Mouse (Mus musculus) heart, embryonic 11.5 days (tissue): ENCODE data around the gene Gm5426. TPM values are rescaled to one million over a fixed set of nuclear protein-coding genes. Genes with fewer than 3 reads are reported as not detected.
"Not testable (repeated sequence)": the region's sequence is repeated elsewhere in the genome, so short reads cannot be mapped to it uniquely, and the experiment has no call there.

Experiments
- ATAC-seq: fragments of 200-750 bp; cut with Nextera tagmentation; replicated peaks from 2 replicates; pipeline ENCODE4 v1.8.0; 2017; ENCODE audit warnings: moderate library complexity; ENCODE audit not compliant: insufficient number of reproducible peaks, low FRiP score, low TSS enrichment
- H3K27ac ChIP-seq: fragments of 300-500 bp; sonication (generic); 2 replicates; pipeline ENCODE4 v1.5.1; 2014; ENCODE audit warnings: mild to moderate bottlenecking, low read depth, low read length
- H3K27me3 ChIP-seq: fragments of 300-500 bp; sonication (generic); 2 replicates; pipeline ENCODE4 v1.6.1; 2014; ENCODE audit warnings: mild to moderate bottlenecking, low read length, mixed read lengths; ENCODE audit not compliant: control insufficient read depth, insufficient read depth
- H3K36me3 ChIP-seq: fragments of 300-500 bp; sonication (generic); 2 replicates; pipeline ENCODE4 v1.6.1; 2014; ENCODE audit warnings: mild to moderate bottlenecking, low read length, moderate library complexity, mixed read lengths; ENCODE audit not compliant: control insufficient read depth, insufficient read depth
- H3K4me1 ChIP-seq: fragments of 300-500 bp; sonication (generic); 2 replicates; pipeline ENCODE4 v1.6.1; 2014; ENCODE audit warnings: low read length; ENCODE audit not compliant: control insufficient read depth, insufficient read depth
- H3K4me2 ChIP-seq: fragments of 300-500 bp; sonication (generic); 2 replicates; pipeline ENCODE4 v1.6.1; 2014; ENCODE audit warnings: mild to moderate bottlenecking, moderate library complexity
- H3K4me3 ChIP-seq: fragments of 300-500 bp; sonication (generic); 2 replicates; pipeline ENCODE4 v1.5.1; 2014; ENCODE audit warnings: low read depth, low read length
- H3K9ac ChIP-seq: fragments of 300-500 bp; sonication (generic); 2 replicates; pipeline ENCODE4 v1.6.1; 2014; ENCODE audit warnings: mild to moderate bottlenecking, low read depth, low read length, moderate library complexity
- H3K9me3 ChIP-seq: fragments of 300-500 bp; sonication (generic); replicated peaks from 2 replicates; pipeline ENCODE4 v1.6.1; 2016; ENCODE audit warnings: low read length; ENCODE audit not compliant: control insufficient read depth
- WGBS: fragments of 180-500 bp; shearing (Covaris S2); extraction: QIAGEN DNeasy Blood & Tissue Kit; methylation state at CpG from one replicate; pipeline ENCODE4 v1.1.7; 2014; ENCODE audit not compliant: insufficient replicate concordance; 5-methylcytosine and 5-hydroxymethylcytosine counted together
- polyA plus RNA-seq: library from polyadenylated mRNA; unstranded; fragments of >200 nt; fragmentation: Nextera tagmentation; extraction: Ambion mirVana; gene quantifications from 2 replicates; pipeline ENCODE4 v1.2.1, GENCODE M21; 2014

The Gm5426 gene
- polyA plus RNA-seq, 1 experiment from 2014 or later: not detected

DNA sequence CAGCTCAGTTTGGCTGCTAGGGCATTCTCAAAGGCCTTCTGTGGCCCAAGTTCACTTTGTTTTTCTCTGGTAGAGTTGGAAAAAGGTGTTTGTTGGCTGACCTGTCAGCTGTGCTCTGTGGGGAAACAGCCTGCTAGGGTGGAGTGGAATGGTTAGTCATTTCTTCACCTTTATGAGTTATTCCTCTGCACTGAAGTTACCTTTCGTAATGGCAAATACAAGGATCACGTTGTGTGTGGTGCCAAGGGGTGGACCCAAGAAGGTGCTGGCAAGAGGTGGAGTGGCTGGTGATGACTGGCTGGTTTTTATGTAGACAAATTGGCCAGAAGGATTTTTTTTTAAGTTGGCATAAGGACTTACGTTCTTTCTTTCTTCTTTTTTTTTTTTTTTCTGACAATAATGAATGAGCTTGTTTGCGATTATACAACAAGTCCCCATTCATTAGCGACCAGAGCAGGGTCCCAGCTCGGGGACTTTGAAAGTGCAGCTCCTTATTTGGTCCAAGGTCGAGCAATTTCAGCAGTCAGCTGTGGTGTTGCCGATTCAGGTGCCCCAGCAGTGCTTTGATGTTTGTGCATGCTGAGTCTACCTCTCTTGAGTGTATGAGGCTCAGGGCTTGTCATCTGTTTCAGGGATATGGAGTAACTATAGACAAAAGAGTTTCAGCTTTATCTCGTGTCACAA is 10.5 kb upstream of the Gm5426 start:
- no peaks in the 10 kb centered on the region for H3K4me1 ChIP-seq
- H3K9me3 ChIP-seq: no peaks in the 10 kb centered on the region
- WGBS: 59% methylated on average over 9 of the region's 9 CpGs
- H3K4me3 ChIP-seq: no peak overlapping the region
- H3K27me3 ChIP-seq: no peaks in the 10 kb centered on the region
- H3K9ac ChIP-seq: no peak overlapping the region
- no peak overlapping the region for H3K4me2 ChIP-seq
- ATAC-seq: no peak
- no peak overlapping the region for H3K27ac ChIP-seq
- H3K36me3 ChIP-seq: no peaks in the 10 kb centered on the region

DNA sequence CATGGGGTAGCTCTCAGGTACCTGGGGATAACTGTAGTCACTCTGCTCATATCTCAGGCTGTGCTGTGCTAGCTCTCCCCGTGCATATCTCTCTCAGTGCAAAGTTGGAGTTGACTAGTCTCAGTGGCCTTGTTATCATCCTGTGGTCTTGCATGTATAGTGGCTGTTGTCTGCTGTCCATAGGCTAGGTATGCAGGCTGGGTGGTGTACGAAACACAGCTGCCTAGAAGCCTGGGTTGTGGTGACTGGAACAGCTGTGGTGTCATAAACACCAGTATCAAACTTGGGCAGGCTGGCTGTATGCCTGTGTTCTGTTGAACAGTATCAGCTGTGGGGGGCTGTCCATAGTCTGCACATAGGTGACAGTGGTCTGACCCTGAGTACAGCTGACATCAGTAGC is 7.2 kb upstream of the Gm5426 start:
- Histone ChIP-seq H3K4me3 (no peak overlapping the region), H3K27ac (no peak overlapping the region), H3K27me3 (no peaks in the 10 kb centered on the region), H3K9me3 (no peaks in the 10 kb centered on the region), H3K4me2 (no peak overlapping the region), H3K36me3 (no peaks in the 10 kb centered on the region), H3K4me1 (no peaks in the 10 kb centered on the region), H3K9ac (no peak overlapping the region)
- WGBS: 62% methylated on average over 2 of the region's 2 CpGs
- no peak for ATAC-seq

DNA sequence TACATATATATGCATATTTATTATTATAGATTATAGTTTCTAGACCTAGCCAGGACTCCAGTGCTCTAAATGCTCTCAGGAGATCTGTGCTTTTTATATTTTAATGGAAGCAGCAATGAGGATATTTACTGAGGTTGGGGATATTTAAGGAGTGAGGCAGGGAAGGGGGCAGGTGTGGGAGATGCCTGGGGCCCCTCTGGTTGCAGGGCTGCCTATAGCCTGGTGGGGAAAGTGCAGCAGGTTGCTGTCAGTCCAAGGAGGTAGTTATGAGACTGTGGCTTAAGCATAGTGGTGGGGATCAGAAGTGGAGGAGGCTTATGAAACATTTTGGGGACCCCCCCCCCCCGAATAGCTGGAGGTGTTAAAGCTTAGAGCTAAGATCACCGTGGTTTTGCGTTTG is 6.0 kb upstream of the Gm5426 start:
- H3K4me3 ChIP-seq: no peak overlapping the region
- WGBS: 72% methylated on average over 3 of the region's 3 CpGs
- H3K27ac ChIP-seq: no peak overlapping the region
- no peaks in the 10 kb centered on the region for H3K27me3 ChIP-seq
- H3K9me3 ChIP-seq: no peaks in the 10 kb centered on the region
- H3K4me2 ChIP-seq: no peak overlapping the region
- H3K9ac ChIP-seq: no peak overlapping the region
- no peak for ATAC-seq
- H3K4me1 ChIP-seq: no peaks in the 10 kb centered on the region
- no peaks in the 10 kb centered on the region for H3K36me3 ChIP-seq

DNA sequence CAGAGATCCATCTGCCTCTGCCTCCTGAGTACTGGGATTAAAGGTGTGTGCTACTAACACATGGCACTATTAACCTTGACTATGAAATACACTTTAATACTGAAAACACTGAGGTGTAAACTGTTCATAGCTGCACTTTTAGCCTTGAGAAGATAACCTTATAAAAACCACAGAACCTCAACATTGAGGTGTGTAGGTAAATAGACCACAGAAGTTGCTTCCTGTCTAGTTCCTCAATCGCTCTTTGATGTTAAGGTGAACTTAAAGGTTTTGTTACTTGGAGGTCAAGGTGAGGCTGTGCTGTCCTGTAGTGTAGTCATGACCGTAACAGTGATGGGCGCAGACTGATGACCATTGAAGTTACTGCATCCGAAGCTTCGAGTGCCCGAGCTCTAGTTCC is 5.3 kb upstream of the Gm5426 start:
- 83% methylated on average over 6 of the region's 6 CpGs for WGBS
- Histone ChIP-seq H3K9me3 (no peaks in the 10 kb centered on the region), H3K9ac (no peak overlapping the region), H3K4me2 (no peak overlapping the region), H3K36me3 (no peaks in the 10 kb centered on the region), H3K4me1 (no peaks in the 10 kb centered on the region), H3K4me3 (no peak overlapping the region), H3K27me3 (no peaks in the 10 kb centered on the region), H3K27ac (no peak overlapping the region)
- ATAC-seq: no peak

DNA sequence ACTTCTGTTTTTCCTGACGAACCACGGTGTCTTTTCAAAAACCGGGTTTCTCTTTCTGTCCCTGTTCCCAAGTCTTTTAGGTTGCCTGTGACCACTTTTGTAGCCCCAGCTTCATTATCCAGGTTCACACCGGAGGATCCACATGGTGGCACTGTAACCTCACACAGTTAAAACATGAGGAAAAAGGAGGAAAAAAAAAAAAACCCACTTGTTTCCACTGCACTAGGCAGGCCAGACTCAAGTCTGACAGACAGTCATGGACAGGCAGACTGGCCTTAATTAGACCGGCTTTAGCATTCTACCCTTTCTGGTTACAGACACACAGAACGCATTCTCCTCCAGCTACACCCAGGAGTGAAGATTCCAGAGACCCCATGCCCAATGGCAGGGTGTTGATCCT is 4.2 kb upstream of the Gm5426 start:
- no peak for ATAC-seq
- Histone ChIP-seq H3K4me1 (no peaks in the 10 kb centered on the region), H3K9ac (no peak overlapping the region), H3K4me2 (no peak overlapping the region), H3K27me3 (no peaks in the 10 kb centered on the region), H3K27ac (no peak overlapping the region), H3K36me3 (no peaks in the 10 kb centered on the region), H3K4me3 (no peak overlapping the region), H3K9me3 (no peaks in the 10 kb centered on the region)
- 23% methylated on average over 6 of the region's 6 CpGs for WGBS

DNA sequence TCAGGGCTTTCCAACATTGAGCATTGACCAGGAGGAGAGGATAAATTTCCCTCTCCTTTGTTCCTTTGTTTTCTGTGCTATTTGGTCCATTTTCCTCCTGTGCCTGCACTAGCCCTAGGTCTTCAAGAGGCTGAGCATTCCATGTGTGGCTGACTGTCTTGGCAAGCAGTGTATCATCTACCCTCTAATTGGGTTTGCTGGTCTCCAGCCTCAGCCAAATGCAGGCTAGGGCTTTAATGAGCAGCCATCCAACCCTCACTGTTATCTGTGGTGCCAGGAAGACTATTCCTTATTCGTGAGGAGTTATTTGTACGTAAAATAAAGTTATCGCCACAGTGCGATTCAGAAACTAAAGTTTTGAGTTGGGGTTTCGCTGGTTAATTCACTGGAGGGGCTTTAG is 2.2 kb downstream of the Gm5426 start:
- Histone ChIP-seq H3K36me3 (no peaks in the 10 kb centered on the region), H3K27ac (no peak overlapping the region), H3K4me1 (no peaks in the 10 kb centered on the region), H3K4me2 (no peak overlapping the region), H3K9ac (no peak overlapping the region), H3K9me3 (no peaks in the 10 kb centered on the region), H3K4me3 (no peak overlapping the region), H3K27me3 (no peaks in the 10 kb centered on the region)
- WGBS: 82% methylated on average over 5 of the region's 5 CpGs
- ATAC-seq: no peak

DNA sequence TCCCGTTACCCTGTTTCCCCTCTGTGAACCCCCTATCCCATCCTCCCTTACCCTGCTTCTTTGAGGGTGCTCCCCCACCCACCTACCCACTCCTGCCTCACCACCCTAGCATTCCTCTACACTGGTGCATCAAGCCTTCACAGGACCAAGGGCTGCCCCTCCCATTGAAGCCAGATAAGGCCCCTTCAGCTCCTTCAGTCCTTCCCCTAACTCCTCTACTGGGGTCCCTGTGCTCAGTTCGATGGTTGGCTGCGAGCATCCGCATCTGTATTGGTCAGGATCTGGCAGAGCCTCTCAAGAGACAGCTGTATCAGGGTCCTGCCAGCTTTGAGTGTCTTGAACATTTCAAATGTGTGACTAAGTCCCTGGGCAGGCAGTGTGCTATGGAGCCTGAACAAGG is 2.9 kb downstream of the Gm5426 start:
- not testable (repeated sequence) for H3K27ac ChIP-seq, H3K4me2 ChIP-seq, H3K27me3 ChIP-seq, H3K9ac ChIP-seq, H3K4me1 ChIP-seq, H3K36me3 ChIP-seq, H3K4me3 ChIP-seq, H3K9me3 ChIP-seq, ATAC-seq
- 69% methylated on average over 4 of the region's 4 CpGs for WGBS

DNA sequence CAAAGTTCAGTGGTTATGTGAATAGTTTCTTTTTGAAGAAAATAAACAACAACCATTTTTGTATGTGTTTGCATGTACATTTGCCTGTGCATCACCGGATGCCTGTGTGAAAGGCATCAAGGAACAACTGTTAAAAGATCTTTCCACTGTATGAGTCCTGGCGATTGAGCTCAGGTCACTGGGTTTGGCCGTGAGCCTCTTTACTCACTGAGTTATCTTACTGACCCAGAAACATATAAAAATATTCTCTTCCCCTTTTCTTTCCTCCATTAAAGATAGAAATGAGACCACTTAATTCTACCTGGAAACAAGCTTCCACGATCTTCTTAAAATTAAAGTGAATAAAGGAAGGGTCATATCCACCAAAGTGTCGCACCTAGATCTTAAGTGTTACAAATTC is 10.2 kb downstream of the Gm5426 start:
- no peak overlapping the region for H3K27ac ChIP-seq
- H3K9me3 ChIP-seq: no peaks in the 10 kb centered on the region
- no peak overlapping the region for H3K9ac ChIP-seq
- H3K4me1 ChIP-seq: no peaks in the 10 kb centered on the region
- no peaks in the 10 kb centered on the region for H3K36me3 ChIP-seq
- no peak overlapping the region for H3K4me2 ChIP-seq
- 87% methylated on average over 5 of the region's 5 CpGs for WGBS
- H3K27me3 ChIP-seq: no peaks in the 10 kb centered on the region
- H3K4me3 ChIP-seq: no peak overlapping the region
- no peak for ATAC-seq

DNA sequence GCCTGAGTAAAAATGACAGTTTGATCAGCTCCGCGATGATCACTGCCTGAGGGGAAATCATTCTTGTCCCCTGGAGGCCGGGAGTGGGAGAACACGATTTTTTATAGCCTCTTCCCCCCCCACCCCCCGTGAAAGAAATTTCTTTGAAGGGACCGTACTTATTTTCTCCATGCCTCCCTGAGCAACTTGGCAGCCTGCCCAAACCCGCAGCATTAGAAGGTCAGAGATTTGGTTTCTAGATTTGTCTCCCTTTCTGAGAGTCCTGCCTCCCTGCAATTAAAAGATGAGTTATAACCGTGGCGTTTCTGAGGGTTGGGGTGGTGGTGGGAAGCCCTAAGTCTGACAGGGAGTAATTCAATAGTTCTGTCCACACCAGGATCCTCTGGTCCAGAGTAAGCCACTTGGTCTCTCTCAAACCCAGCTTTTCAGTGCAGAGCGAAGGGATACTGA is 11.9 kb downstream of the Gm5426 start:
- ATAC-seq: no peak
- no peaks in the 10 kb centered on the region for H3K9me3 ChIP-seq
- H3K4me3 ChIP-seq: no peak overlapping the region
- no peak overlapping the region for H3K9ac ChIP-seq
- H3K4me2 ChIP-seq: no peak overlapping the region
- H3K4me1 ChIP-seq: no peaks in the 10 kb centered on the region
- 60% methylated on average over 10 of the region's 10 CpGs for WGBS
- no peaks in the 10 kb centered on the region for H3K36me3 ChIP-seq
- H3K27ac ChIP-seq: no peak overlapping the region
- no peaks in the 10 kb centered on the region for H3K27me3 ChIP-seq
